Mouse (Mus musculus): ENCODE data around the gene Ccl17.

Ccl17 gene

DNA sequence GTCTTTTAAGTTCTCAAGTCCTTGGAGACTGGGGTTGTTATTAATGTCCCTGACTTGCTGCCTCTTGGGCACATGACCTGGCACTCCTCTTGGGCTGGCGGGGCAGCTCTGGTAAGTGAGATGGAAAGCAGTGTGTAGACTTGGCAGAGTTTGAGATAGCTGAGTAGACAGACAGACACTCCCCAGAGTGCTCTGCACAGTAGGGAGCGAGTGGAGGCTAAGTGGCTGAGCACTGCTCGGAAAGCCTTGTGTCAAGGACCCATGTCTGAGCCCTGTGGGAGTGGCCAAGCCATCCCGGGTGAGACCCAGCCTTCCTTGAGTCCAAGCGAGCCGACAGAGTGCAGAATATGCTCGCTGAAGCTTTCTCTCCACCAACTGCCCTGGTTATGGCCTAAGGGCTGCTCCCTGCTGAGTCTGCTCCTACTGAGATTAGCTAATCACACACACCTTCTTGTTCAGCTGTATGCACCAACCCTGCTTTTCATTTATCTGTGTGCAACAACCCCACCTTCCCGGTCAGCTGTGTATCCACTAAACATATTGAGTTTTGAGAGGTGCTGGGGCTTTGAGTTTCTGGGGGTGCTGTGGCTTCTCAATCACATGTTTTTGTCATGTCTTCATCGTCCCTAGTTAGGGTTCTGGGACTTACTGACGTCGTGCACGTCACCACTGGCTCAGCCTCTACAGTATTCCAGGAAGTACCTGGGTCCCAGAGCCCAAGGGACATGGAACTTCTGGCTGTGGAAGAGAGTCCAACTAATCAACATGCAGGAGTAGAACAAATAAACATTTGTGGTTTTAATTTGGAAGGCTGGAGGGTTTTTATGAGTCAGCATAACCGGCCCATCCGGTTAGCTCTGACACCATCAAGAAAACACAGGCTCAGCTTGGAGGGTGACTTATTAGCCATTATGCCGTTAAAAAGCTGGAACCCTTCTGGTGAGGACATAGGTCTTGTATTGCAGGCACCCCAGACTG lies 22.4 kb upstream of the Ccl17 start:
- in situ Hi-C loops (cut with MboI; ENCODE audit: low sequenced_read_pairs): no loop called here

DNA sequence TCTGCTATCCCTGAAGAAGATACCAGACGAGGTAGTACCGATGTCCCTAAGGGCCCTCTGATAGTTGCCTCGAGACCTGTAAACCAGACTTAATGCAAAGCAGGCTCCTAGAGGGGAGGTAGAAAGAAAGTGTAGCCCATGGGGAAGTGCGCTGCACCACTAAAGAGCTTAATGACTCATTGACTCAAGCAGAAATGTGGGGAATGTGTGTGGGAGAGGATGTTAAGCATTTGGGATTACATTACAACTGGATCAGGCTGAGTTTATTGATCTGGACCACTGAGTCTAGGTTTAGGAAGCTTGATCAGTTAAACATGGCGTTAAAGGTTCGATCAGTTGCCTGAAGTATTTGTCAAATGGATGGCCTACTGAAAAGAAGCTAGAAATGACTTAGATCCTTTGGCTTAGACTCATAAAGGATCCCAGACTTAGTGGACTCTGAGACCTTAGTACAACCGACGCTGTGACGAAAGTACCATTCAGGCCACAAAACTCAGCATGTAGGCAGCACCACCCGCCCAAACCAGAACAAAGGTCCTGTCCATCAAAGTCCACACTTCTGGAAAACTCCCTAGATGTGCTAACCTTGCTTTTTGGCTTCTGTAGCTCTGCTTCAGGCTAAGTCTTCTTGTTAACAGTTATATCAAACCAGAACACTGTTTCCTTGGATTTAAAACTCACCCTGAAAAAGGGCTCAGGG lies 20.8 kb upstream of the Ccl17 start:
- in situ Hi-C loops (cut with MboI; ENCODE audit: low sequenced_read_pairs): no loop called here

DNA sequence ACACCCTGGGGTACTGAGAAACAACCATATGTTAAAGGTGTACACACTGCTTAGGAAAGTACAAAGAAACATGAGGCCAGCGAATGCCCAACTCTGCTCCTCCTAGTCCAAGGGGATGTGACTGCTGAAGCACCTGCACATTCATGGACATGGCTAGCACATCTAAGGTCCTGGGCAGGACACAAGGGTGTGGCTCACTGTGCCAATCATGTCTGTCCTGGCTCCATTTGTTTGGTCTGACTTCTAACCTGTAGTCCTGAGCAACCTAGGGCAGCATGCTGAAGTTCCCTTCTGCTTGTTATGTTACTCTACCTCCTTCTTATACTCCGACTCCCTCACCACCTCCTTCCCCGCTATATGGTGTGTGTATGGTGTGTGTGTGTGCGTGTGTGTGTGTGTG lies 15.9 kb upstream of the Ccl17 start:
- in situ Hi-C loops (cut with MboI; ENCODE audit: low sequenced_read_pairs): no loop called here

DNA sequence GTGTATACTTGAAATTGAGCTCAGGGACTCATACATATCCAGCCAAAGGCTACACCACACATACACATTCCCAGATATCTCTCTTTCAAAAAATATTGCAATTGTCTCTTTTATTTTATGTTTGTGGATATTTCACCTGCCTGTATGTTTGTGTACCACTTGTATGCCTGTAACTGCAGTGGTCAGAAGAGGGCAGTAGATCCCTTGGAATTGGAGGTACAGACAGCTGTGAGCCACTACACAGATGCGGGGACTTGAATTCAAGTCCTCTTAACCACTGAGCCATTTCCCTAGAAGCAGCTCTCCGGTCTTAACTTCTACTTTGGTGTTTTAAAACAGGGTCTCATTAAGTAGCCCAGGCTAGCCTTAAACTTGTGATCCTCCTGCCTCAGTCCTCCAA lies 15.5 kb upstream of the Ccl17 start:
- in situ Hi-C loops (cut with MboI; ENCODE audit: low sequenced_read_pairs): no loop called here

DNA sequence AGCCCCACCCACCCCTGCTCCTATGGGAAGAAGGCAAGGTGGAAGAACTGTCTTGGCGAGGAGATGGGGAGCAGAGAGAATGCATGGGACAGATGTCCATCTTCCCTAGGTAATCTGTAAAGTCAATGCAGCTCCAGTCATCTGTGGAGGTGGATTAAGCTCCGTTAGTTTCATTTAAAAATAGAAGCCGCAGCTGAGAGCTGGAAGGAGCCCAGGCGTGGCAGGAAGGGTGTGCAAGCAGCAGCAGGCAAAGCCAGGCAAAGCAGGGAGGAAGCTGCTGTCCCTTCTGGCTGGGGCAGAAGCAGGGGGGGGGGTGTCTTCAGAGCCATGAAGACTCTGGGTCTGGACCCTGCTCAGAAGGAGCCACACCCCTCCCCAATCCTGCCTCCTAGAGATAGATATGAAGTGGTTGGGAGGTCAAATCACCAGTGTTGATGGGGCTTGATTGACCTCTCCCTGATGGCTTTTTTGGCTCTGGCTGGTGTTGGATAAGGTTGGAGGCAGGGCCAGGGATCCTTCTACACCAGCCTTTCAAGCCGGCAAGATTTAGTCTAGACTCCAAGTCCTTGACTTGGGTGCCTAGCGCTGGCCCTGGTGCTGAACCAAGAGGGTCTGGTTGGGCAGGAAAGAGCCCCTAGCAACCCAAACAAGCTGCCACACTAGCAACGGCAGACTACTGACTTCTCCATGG lies 9.8 kb upstream of the Ccl17 start:
- in situ Hi-C loops (cut with MboI; ENCODE audit: low sequenced_read_pairs): no loop called here

DNA sequence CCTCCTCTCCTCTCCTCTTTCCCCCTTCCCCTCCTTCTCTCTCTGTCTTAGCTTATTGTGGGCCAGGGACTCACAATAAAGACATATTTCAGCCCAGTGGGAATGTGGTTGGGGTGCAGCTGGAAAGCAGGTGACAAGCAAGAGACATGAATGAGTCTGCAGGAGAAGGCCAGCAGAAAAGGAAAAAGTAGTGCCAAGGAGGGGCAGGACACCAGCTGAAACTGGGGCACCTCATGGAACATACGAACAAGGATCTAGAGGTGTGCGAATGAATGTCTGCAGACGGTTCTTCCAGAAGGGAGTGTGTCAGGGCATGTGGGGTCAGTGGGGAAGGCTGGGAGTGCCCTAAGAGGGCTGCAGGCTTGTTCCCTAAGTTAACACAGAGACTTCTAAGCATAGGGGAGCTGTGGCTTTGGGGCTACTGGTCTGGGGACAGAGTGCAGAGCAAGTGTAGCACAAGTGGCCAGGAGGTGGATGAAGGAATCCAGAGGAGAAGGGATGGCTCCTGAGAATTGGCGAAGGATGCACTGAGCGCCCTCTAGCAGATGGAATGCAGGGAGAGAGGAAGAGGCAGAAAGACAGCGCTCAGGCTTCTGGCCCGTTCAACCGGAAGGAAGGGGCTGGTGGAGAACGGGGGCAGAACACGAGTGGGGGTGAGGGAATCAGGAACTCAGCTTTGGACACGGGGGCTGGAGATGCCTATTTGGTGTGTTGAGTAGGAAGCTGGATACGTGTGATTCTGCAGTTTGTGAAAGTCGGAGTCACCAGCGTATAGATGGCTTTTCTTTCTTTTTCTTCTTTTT lies 8.8 kb upstream of the Ccl17 start:
- in situ Hi-C loops (cut with MboI; ENCODE audit: low sequenced_read_pairs): no loop called here

DNA sequence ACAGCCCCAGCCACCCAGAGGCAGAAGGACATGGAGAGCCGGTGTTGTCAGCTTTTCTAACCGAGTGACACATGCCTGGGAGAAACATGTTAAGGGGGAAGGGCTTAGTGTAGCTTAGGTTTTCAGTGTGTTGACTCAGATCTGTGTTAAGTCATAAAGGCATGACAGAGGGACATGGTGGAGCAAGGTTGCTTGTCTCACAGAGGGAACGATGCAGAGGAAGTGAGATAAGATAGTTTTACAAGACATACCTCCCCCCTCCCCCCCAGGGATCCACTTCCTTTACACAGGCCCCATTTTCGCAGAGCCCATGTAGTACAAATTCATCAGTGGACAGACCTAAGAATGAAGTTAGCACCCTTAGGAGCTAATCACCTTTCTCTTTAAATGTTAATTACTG lies 7.9 kb upstream of the Ccl17 start:
- in situ Hi-C loops (cut with MboI; ENCODE audit: low sequenced_read_pairs): no loop called here

DNA sequence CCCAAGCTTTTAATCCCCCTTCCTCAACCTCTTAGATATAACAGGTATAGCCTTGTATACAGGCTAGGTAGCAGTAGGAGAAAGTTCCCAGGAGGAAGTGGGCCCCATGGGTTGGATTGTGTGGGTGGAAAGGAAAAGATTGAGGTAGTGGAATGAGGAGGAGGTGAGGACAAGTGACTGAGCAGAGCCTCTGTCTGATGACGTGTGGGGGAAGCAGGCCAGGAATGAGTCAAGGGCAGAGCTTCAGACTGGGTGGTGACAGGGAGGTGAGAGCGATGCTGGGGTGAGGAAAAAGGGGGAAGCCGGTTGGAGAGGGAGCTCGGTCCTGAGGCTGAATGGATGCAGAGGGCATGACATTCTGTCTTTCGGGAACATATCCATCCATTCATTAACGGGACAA lies 6.7 kb upstream of the Ccl17 start:
- in situ Hi-C loops (cut with MboI; ENCODE audit: low sequenced_read_pairs): no loop called here

DNA sequence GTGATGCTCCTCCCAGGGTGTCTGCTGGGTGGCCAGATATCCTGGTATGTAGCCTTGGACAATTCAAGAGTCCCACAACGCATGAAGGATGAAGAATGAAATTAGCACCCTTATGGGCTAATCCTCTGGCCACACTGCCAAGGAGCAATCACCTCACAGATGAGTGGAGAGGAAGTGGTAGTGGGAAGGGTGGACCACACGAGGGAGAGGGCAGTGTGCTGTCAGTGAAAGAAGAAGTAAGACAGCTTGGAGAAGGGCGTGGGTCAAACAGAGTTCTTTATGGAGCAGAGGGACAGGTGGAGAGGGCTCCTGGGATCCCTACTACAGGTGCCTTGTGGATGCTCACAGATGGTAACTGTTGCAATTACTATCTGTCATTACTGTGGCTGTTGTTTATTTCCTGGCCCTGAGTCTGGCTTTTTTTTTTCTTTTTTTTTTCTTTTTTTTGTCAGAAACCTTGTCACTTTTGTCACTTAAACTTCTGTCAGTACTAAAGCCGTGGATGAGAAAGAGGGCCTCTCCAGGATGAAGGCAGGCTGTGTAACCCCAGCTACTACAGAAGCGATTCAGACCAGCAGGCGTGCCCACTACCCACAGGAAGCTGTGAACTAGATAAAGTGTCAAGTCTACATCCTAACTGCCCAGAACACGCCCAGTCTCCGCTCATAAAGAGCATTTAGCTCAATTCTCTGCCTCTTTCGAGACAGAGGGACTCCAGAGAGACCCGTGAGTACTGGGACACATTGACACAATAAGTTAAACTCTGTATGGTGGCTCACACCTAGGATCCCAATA lies 5.5 kb upstream of the Ccl17 start:
- in situ Hi-C loops (cut with MboI; ENCODE audit: low sequenced_read_pairs): no loop called here

DNA sequence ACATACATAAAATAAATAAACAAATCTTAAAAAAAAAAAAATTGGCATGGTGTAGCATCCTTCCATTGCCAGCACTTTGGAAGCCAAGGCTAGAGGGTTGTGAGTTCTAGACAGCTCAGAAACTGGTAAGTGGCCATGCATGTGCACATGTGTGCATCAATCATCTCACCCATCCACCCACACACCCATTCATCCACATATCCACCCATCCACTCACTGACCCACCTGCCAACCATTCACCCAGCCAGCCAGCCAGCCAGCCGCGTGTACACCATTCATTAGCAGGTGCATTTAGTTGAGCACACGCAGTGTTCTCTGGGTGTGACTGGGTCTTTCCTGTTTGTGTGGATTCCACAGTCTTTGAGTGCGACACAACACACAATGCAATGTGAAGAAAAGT lies 4.4 kb upstream of the Ccl17 start:
- in situ Hi-C loops (cut with MboI; ENCODE audit: low sequenced_read_pairs): no loop called here

DNA sequence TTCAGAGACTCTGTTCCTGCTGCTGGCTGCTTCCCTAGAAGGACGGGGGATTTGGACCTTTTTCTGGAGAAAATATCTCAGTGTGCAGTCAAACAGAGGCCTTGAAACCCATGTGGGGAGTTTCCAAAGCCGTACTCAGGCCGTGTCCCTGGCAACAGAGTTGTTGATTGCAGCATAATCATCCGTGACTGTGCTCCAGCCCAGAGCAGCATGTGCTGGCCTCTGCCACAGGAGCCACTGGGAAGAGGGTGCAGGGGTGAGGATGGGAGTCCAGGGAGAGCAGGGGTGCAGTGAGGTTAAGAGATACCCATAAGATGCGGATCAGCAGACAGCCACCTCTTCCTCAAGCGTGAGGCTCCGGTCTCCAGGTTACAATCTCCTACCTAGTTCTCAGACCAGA lies 2.7 kb upstream of the Ccl17 start:
- in situ Hi-C loops (cut with MboI; ENCODE audit: low sequenced_read_pairs): no loop called here

DNA sequence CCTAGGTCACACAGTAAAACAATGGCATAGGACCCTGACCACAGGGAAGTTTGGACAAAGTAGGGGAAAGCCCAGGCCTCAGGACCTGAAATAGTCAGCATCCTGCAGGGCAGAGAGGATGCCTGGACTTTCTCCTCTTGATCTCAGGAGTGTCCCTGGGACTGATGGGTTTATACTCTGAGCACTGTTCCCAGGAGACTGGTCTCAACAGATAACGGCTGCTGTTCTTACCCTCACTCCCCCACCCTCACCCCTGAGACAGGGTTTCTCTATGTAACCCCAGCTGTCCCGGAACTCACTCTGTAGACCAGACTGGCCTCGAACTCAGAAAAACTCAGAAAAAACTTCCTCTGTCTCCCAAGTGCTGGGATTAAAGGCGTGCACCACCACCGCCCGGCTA lies 1.9 kb upstream of the Ccl17 start:
- in situ Hi-C loops (cut with MboI; ENCODE audit: low sequenced_read_pairs): no loop called here

DNA sequence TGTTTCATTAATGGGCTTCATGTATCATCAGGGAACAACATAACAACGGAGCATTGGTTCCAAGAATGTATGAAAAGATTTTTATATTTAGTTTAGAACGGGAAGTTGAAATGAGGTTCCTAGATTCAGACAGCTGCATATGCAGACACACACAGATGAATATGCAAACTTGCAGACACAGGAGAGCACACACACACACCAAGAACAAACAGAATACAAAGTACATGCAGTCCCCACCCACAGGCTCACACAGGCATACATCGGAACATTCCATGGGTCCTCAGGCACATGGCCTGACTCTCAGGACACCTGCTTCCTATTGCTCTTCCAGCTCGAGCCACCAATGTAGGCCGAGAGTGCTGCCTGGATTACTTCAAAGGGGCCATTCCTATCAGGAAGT lies 602 bp downstream of the Ccl17 start:
- in situ Hi-C loops (cut with MboI; ENCODE audit: low sequenced_read_pairs): no loop called here

DNA sequence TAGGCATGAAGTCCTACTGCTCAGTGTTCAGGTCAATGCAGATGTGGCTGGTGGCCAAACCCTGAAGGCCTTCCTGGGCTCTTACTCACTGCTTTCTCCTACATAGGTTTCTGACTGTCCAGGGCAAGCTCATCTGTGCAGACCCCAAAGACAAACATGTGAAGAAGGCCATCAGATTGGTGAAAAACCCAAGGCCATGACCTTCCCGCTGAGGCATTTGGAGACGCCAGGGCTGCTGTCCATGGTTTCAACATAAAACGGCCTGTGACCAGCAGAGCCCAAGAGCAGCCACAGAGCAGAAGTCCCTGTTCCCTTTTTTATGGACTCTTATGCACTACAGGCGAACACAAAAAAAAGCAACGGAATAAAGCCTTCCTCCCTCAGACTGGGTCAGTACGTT lies 1.4 kb downstream of the Ccl17 start:
- in situ Hi-C loops (cut with MboI; ENCODE audit: low sequenced_read_pairs): no loop called here

DNA sequence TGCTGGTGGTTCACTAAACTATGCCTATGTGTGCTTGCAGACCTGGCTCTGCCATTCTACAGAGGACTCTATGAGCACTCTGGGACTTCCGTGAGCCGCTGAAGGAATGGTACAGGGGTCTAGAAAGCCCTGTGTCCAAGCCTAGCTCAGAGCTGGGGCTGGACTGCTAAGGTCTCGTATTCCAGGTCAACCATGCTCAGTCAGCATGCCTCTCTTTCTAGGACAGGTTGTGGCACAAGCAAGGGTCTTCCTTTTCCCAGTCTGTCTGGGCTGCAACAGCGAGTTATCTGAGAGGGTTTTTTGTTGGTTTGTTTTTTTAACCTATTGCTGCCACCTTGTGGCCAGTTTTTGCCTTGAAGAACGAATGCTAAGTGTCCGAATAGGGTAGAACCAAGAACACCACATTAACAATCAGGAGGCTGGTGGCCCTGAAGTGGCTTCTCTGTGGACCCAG lies 2.4 kb downstream of the Ccl17 start:
- in situ Hi-C loops (cut with MboI; ENCODE audit: low sequenced_read_pairs): no loop called here

DNA sequence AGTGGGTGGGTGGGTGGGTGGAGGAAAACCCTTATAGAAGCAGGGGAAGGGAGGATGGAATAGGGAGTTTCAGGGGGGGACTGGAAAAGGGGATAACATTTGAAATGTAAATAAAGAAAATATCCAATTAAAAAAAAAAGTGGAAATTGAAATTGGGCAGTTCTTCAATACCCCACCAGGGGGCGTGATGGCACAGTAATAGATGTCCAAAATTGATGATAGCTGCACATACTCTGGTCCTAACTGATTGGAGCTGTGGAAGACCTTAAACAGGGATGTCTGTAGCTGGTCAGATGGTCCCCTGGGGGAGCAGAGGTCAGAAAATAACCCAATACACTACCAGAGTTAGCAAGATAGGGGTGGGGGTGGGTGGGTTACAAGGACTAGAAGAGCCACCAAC lies 4.3 kb downstream of the Ccl17 start:
- in situ Hi-C loops (cut with MboI; ENCODE audit: low sequenced_read_pairs): no loop called here

DNA sequence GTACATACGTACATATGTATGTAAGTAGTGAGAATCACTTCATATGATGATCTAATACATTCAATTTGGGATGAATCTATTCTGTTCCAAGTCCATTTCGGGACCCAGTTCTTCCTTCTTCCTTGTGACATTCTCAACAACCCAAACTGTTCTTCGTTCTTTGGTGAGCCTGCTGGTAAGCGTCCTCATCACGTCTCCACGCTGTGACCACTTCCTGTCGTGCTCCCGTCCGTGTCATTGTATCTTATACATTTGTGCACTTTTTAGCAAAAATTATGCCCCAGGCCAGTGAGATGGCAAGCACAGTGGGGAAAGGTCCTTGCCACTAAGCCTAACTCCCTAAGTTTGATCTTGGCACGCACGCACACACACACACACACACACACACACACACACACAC lies 7.7 kb downstream of the Ccl17 start:
- in situ Hi-C loops (cut with MboI; ENCODE audit: low sequenced_read_pairs): no loop called here

DNA sequence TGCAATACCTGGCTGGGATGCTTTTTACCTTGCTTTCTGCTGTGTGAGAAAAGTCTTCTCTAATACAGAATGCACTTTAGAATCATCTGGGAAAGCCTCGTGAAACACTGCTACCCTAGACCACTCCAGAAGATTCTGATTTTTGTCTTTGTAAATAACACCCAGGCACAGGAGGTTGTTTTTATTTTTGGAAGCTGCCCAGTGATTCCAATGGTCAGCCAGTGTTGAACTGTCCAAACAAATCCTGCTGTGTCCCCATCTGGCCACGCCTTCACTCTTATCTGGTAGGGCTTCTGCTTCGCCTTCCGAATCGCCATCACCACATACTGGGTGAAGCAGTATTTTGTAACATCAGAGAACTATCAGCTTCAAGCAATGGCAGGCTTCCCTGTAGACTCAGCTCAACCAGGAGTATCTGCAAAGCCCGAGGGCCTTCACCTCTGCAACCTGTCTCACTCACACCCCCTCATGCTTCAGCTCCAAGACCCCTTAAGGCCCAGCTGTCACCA lies 9.5 kb downstream of the Ccl17 start:
- in situ Hi-C loops (cut with MboI; ENCODE audit: low sequenced_read_pairs): loop anchor here (10.0 kb wide), 1 partner anchor 115 kb away; no protein-coding TSS in a partner anchor

DNA sequence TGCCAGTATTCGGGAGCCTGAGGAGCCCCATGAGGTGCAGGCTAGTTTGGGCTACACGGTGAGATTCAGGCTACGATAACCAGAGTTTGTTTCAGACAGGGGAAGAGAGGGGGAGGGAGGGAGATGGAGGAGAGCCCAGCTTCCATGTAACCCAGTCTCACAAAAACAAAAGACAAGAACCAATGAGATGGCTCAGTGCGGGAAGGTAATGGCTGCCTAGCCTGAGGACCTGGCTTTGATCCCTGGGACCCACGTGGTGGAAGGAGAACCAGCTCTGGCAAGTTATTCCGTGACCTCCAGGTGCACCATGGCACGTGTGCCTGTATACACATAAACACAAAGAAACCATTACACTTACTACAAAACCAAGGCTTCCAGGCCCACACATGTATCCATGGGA lies 10.3 kb downstream of the Ccl17 start:
- in situ Hi-C loops (cut with MboI; ENCODE audit: low sequenced_read_pairs): loop anchor here (10.0 kb wide), 1 partner anchor 116 kb away; no protein-coding TSS in a partner anchor

DNA sequence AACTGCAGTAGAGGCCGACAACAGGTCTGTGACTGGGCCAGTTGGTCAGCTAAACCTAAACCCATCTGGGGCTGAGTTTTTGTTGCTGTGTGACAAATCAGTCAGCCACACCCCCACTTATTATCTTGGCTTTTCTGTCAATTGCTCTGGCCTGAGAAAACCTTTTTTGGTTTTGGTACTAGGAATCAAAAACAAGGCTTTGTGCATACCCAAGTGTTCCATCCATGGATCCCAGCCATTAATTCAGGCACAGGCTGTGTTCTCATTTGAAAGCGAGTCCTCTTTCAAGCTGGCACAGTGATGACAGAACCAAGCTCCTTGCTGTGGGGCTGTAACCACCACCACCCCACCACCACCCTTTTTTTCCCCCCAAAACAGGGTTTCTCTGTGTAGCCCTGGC lies 11.1 kb downstream of the Ccl17 start:
- in situ Hi-C loops (cut with MboI; ENCODE audit: low sequenced_read_pairs): loop anchor here (10.0 kb wide), 1 partner anchor 117 kb away; no protein-coding TSS in a partner anchor

All from CH12F3 (cell line).